Mouse (Mus musculus) neural tube, embryonic 13.5 days (tissue): ENCODE measurements around the gene Pde6h. TPM values are rescaled to one million over a fixed set of nuclear protein-coding genes. Genes with fewer than 3 reads are reported as not detected.

Experiments
- ATAC-seq: fragments of 200-750 bp; cut with Nextera tagmentation; 2 replicates; pipeline ENCODE4 v1.8.0; 2017; ENCODE audit warnings: low read depth, mild to moderate bottlenecking, moderate TSS enrichment, moderate library complexity
- H3K27ac ChIP-seq: fragments of 300-500 bp; sonication (generic); replicated peaks from 2 replicates; pipeline ENCODE4 v1.5.1; 2015; ENCODE audit warnings: moderate library complexity, mild to moderate bottlenecking, inconsistent platforms
- H3K27me3 ChIP-seq: fragments of 300-500 bp; sonication (generic); 2 replicates; pipeline ENCODE4 v1.6.1; 2015; ENCODE audit warnings: mild to moderate bottlenecking, inconsistent platforms
- H3K36me3 ChIP-seq: fragments of 300-500 bp; sonication (generic); 2 replicates; pipeline ENCODE4 v1.6.1; 2015; ENCODE audit warnings: mild to moderate bottlenecking, inconsistent platforms
- H3K4me1 ChIP-seq: fragments of 300-500 bp; sonication (generic); replicated peaks from 2 replicates; pipeline ENCODE4 v1.6.1; 2015; ENCODE audit warnings: inconsistent platforms
- H3K4me2 ChIP-seq: fragments of 300-500 bp; sonication (generic); 2 replicates; pipeline ENCODE4 v1.6.1; 2015; ENCODE audit warnings: inconsistent platforms, mild to moderate bottlenecking, moderate library complexity
- H3K4me3 ChIP-seq: fragments of 300-500 bp; sonication (generic); 2 replicates; pipeline ENCODE4 v1.5.1; 2015; ENCODE audit warnings: mild to moderate bottlenecking, inconsistent platforms
- H3K9ac ChIP-seq: fragments of 300-500 bp; sonication (generic); 2 replicates; pipeline ENCODE4 v1.6.1; 2015; ENCODE audit warnings: moderate library complexity, mild to moderate bottlenecking, inconsistent platforms
- H3K9me3 ChIP-seq: fragments of 300-500 bp; sonication (generic); 2 replicates; pipeline ENCODE4 v1.6.1; 2016; ENCODE audit warnings: inconsistent platforms
- WGBS: fragments of 180-500 bp; shearing (Covaris S2); methylation state at CpG from one replicate; pipeline ENCODE4 v1.1.7; 2015; 5-methylcytosine and 5-hydroxymethylcytosine counted together
- polyA plus RNA-seq: library from polyadenylated mRNA; unstranded; fragments of >200 nt; fragmentation: Nextera tagmentation; extraction: Ambion mirVana; gene quantifications from 2 replicates; pipeline ENCODE4 v1.2.1, GENCODE M21; 2015

Gene Pde6h
- polyA plus RNA-seq, 1 experiment from 2014 or later = not detected

DNA sequence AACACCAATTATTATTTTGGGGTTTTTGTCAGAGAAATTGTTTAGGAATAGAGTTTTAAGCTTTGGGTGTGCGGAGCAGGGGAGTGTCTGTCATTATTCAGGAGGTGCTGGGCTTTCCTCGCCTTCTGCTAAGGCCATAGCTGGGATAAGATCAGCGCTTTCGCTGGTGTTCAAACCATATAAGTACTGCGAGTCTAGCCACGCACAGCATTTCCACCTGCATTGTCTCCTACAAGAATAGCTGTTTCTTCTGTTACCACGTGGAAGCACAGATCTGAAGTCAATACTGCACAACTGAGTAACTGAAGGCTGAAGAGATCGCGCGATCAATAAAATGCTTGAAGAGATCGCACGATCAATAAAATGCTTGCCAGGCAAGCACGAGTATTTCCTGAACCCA, 7.6 kb downstream of the Pde6h start:
- Histone ChIP-seq H3K9me3 (no peaks in the 10 kb centered on the region), H3K36me3 (no peaks in the 10 kb centered on the region), H3K27me3 (no peaks in the 10 kb centered on the region), H3K4me1 (peaks cover 3% of the 10 kb centered on the region), H3K27ac (no peak overlapping the region; the same call in 1 of the 2 replicates), H3K9ac (no peak overlapping the region), H3K4me2 (no peak overlapping the region), H3K4me3 (no peak overlapping the region)
- ATAC-seq = no peak
- 89% methylated on average over 13 of the region's 13 CpGs for WGBS

DNA sequence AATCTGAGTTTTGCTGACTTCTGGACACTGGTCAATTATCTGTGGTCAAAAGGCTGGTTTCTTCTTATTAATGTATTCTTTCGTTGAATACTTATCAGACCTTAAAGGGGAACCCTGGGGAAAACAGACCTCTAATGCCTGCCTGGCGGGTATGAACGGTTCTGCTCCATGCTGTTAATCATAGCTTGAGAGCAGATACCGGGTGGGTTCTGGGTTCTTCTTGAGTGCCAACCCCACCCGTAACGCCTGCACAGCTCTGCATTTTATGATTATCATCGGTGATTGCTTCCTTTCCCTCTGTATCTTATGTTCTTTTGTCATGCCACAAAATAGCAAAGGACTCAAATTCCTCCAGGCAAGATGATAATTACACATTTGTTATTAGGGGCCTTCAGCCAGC, 10.4 kb downstream of the Pde6h start:
- no peaks in the 10 kb centered on the region for H3K27me3 ChIP-seq
- no peaks in the 10 kb centered on the region for H3K9me3 ChIP-seq
- no peak overlapping the region for H3K9ac ChIP-seq
- no peak for ATAC-seq
- H3K4me2 ChIP-seq = no peak overlapping the region
- H3K27ac ChIP-seq = no peak overlapping the region
- H3K4me3 ChIP-seq = no peak overlapping the region
- H3K4me1 ChIP-seq = peaks cover 3% of the 10 kb centered on the region
- WGBS = 70% methylated on average over 7 of the region's 7 CpGs
- no peaks in the 10 kb centered on the region for H3K36me3 ChIP-seq

DNA sequence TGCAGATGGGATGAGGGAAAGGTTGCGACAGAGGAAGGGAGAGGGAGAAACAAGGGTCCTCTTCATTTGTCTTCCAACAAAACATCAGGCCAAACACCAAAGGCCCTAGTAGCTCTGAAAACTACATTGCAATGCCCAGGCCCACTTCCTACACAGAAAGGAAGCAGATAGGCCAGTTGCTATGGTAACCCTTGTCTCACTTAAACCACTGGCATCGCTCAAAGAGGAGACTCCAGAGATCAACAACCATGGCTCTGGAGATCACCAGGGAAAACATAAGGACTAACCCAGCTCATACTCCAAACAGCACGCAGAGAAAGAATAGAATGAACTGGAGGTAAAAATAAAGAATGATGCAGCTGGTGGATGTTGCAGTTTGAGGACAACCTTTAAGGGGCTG, 11.6 kb downstream of the Pde6h start:
- 68% methylated on average over 3 of the region's 3 CpGs for WGBS
- no peak overlapping the region for H3K4me2 ChIP-seq
- H3K4me1 ChIP-seq = peaks cover 3% of the 10 kb centered on the region
- H3K36me3 ChIP-seq = no peaks in the 10 kb centered on the region
- no peaks in the 10 kb centered on the region for H3K9me3 ChIP-seq
- H3K27me3 ChIP-seq = no peaks in the 10 kb centered on the region
- H3K27ac ChIP-seq = no peak overlapping the region
- no peak overlapping the region for H3K4me3 ChIP-seq
- H3K9ac ChIP-seq = no peak overlapping the region
- no peak for ATAC-seq

DNA sequence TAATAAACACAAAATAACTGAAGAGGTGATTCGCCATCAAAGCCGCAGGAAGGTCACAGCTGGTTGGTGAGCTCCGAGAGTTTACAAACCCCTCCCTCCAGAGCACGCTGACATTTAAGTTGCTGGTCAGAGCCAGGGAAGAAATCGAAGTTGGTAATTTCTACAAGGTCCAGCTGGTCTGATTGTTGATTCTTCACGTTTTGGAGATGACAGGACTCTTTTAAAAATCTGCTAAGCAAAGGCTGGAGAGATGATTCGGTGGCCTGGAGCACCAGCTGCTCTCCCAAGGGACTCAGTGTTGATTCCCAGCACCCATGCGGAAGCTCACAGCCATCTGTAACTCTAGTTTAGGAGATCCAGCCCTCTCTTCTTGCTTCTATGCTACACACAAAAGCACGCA, 12.7 kb downstream of the Pde6h start:
- Histone ChIP-seq H3K27ac (no peak overlapping the region), H3K4me1 (no peaks in the 10 kb centered on the region; the same call in 1 of the 2 replicates), H3K4me3 (no peak overlapping the region), H3K4me2 (no peak overlapping the region), H3K9me3 (no peaks in the 10 kb centered on the region), H3K27me3 (no peaks in the 10 kb centered on the region), H3K36me3 (no peaks in the 10 kb centered on the region), H3K9ac (no peak overlapping the region)
- ATAC-seq = no peak
- WGBS = 86% methylated on average over 9 of the region's 9 CpGs

DNA sequence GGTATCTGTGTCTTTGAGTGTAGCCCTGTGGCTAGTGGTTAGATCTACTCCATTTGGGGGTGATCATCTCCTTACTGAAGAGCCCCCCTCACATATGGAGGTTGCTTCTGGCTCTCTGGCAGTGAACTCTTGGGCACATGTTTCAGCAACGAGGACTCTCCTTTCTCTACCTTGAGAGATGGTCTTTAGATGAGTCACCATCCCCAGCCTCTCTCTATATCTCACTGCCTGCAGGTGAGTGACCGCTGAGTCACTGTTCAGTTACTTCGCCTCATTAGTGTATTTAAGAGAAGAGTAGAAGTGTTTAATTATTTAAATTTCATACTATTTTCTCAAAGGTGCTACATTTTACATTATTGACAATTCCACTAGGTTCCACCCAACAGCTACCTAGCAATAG, 13.5 kb downstream of the Pde6h start:
- Histone ChIP-seq H3K4me1 (peaks cover 5% of the 10 kb centered on the region; the same call in 1 of the 2 replicates), H3K9ac (no peak overlapping the region), H3K36me3 (no peaks in the 10 kb centered on the region), H3K4me2 (no peak overlapping the region), H3K27ac (no peak overlapping the region), H3K4me3 (no peak overlapping the region), H3K9me3 (no peaks in the 10 kb centered on the region), H3K27me3 (no peaks in the 10 kb centered on the region)
- no peak for ATAC-seq
- WGBS = 81% methylated on average over 3 of the region's 3 CpGs

DNA sequence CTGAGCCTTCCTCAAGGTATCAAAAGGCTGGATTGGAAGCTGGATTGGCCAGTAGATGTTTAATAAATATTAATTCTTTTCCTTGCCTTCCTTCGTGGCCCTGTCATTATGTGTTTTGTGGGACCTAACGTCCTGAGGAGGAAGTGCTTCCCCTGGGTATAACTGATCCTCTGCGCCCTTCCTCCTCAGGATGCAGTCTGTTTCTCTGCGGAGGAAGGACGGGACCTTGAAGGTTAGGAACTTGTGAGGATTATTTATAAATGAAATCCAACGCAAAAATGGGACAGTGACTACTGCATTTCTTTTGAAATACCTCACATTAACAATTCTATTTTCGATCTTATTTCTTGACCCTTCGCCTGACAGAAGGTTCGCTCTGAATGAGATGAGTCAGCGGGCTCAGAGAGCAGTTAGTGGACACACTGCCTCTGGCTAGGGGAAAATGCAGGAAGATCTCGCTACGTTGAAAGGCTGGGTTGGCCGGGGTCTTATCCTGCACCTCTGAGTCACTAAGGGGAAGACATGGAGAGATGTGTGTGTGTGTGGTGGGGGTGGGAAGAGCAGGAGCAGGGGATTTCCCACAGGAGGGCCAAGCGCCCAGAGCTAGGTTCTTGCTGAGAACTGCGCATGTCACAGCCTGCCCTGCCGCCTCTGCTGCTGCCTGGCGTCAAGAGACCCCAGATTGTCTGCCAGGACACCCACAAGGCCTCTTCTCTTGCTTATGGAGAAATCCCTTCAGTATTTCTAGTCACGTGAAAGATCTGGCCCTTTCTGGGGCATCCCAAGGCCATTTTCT, 14.9 kb downstream of the Pde6h start:
- H3K9me3 ChIP-seq = no peaks in the 10 kb centered on the region
- no peak for ATAC-seq
- H3K27ac ChIP-seq = no peak overlapping the region
- 82% methylated on average over 18 of the region's 18 CpGs for WGBS
- H3K27me3 ChIP-seq = no peaks in the 10 kb centered on the region
- no peaks in the 10 kb centered on the region for H3K36me3 ChIP-seq
- no peak overlapping the region for H3K4me2 ChIP-seq
- H3K9ac ChIP-seq = no peak overlapping the region
- peaks cover 5% of the 10 kb centered on the region; the same call in 1 of the 2 replicates for H3K4me1 ChIP-seq
- no peak overlapping the region for H3K4me3 ChIP-seq

DNA sequence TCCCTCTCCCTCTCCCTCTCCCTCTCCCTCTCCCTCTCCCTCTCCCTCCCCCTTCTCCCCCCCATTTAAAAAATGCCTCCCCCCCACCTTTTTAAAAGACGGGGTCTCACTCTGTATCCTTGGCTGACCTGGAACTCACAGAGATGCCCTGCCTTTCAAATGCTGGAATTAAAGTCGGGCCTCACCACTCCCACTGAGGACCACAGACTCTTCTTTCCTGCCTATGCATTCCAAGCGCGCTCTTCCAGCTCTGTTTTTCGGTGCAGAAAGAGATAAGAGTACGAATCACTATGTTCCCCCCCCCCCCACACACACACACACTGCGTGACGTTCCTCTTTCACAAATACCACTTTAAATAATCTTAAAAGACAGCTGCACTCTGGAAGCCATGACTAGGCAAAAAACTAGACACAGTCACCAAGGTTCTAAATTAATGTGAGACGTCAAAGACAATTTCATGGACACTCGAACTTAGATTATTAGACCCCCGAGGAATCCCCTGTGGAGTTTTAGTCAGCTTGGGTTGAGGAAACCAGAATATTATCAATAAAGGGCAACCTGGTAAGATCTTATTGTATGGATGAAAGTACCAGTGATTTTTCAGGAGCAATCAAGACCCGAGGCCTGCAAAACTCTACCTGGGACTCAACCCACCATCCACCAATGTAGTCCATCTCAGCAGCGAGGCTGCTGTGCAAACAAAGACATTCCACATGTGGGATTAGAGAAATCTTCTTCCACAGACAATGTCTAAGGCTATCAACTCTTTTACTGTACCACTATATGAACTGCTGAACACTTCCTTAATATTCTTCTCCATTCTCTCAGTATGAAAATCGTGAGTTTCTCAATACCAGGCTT, 15.9 kb downstream of the Pde6h start:
- no peaks in the 10 kb centered on the region for H3K9me3 ChIP-seq
- peaks cover 5% of the 10 kb centered on the region; the same call in 1 of the 2 replicates for H3K4me1 ChIP-seq
- ATAC-seq = no peak
- H3K27ac ChIP-seq = no peak overlapping the region
- H3K9ac ChIP-seq = no peak overlapping the region
- H3K4me2 ChIP-seq = no peak overlapping the region
- no peaks in the 10 kb centered on the region for H3K36me3 ChIP-seq
- WGBS = 76% methylated on average over 14 of the region's 14 CpGs
- no peak overlapping the region for H3K4me3 ChIP-seq
- H3K27me3 ChIP-seq = no peaks in the 10 kb centered on the region

DNA sequence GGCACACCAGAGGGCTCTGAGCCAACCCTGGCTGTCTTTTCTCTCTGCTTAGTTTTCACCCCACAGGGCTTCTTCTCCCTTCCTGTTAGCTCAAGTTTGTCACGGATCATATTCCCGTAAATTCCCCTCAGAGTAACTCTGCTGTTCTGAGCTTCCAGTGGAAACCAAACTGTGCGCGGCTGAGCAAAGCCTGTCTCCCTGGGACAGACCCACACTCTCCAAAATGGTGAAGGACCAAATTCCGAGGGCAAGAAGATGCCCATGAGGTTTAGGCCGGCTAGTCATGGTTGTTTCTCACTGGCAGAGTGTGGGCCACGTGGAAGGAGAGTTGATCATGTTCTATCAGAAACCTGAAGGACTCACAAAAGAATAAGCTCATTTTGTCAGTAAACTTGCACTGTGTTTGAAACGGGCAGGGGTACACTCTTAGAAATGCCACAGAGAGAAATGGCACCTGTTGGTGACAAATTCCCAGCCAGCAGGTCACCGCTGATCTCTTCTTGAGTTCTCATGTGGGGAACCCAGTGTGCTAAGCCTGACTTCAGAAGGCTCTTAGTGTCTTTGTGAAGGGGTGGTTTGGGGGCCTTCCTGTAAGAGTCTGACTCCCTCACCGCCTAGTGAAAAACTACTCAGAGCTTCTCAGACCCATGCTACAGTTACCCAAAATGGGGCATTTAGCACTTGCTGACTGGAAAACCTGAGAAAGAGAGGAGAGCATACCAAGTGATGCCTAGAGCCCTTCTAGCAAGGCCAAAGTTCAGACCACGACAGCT, 16.7 kb downstream of the Pde6h start:
- H3K9me3 ChIP-seq = no peaks in the 10 kb centered on the region
- H3K27me3 ChIP-seq = no peaks in the 10 kb centered on the region
- peak overlapping the region; percentile 24; the same call in 1 of the 2 replicates for H3K27ac ChIP-seq
- WGBS = 82% methylated on average over 11 of the region's 11 CpGs
- H3K4me1 ChIP-seq = 0 out of 2 replicates have a peak, but pooled peaks cover 5% of the 10 kb centered on the region
- no peaks in the 10 kb centered on the region for H3K36me3 ChIP-seq
- ATAC-seq = no peak
- H3K4me3 ChIP-seq = no peak overlapping the region
- H3K4me2 ChIP-seq = peak overlapping the region; percentile 9; the same call in 1 of the 2 replicates
- H3K9ac ChIP-seq = no peak overlapping the region

DNA sequence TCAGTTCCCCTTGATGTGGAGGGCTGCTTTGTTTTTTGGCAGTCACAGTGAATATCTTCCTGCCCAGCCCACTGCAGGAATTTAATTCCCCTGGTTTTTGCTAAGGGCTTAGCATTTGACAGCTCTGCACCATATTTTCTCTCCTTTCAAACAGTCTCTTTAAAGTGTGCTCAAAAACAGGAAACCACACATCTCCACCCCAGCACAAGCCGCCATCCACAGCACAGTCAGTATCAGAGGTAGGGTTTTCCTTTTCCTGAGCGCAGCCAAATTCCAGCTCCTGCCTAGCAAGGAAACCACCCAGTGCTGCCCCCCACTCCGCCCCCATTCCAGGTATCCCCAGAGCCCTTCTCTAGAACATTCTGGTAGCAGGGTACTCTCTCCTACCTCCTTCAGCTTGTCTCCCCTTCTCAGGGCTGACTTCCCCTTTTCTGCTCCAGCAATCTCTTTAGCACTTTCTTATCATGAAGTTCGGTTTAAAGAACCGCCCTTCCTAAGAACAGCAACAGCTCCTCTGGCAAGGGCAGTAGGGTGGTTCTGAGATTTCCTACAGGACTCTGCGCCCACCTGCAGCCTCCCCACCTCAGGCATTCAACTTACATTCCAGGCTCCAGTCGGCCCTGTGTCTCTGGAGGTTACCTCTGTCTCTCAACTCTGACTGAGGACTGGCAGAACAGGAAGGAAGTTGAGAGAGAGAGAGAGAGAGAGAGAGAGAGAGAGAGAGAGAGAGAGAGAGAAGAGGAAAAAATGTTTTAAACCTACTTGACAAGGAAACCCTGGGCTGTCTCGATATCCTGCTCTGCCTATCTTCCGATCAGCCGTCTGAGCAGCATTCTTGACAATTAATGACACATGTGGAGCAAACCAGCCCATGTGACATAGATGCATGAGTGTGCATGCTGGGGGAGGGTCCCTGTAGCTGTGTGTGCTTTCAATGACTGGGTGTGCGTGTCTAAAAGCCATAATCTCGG, 17.7 kb downstream of the Pde6h start, which contains the start of gene Arhgdib:
Arhgdib (minus strand) TSS at position 849 of the 971 bp plus-strand sequence.
- Histone ChIP-seq H3K27ac (peak within 1 kb of the TSS; percentile 24), H3K4me1 (0 out of 2 replicates have a peak, but pooled peaks cover 5% of the 10 kb centered on the region), H3K4me2 (peak within 1 kb of the TSS; percentile 9; the same call in 1 of the 2 replicates), H3K27me3 (no peaks in the 10 kb centered on the region), H3K9me3 (no peaks in the 10 kb centered on the region), H3K4me3 (no peak within 1 kb of the TSS), H3K36me3 (no peaks in the 10 kb centered on the region), H3K9ac (no peak within 1 kb of the TSS)
- ATAC-seq = no peak
- 54% methylated on average over 12 of the region's 12 CpGs for WGBS

DNA sequence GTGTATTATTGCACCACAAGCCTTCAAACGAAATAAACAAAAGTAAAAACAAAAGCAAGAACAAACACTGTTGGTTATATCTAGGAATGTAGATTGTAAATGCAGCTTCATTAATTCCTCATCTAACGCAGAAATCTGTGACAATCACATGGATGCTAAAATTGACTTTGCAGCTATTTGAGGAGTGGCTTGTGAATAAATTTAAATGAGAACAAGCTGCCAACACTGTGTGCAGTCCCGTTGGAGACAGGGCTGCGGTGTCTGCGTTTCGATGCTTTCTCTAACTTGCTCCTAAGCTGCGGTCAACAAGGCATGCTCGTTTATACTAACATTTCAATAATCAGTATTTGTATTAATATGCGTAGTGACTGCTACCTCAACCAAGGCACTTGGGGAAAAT, 18.6 kb downstream of the Pde6h start:
- no peaks in the 10 kb centered on the region for H3K9me3 ChIP-seq
- H3K4me1 ChIP-seq = 0 out of 2 replicates have a peak, but pooled peaks cover 5% of the 10 kb centered on the region
- no peaks in the 10 kb centered on the region for H3K27me3 ChIP-seq
- no peak overlapping the region for H3K4me3 ChIP-seq
- H3K4me2 ChIP-seq = no peak overlapping the region
- H3K36me3 ChIP-seq = no peaks in the 10 kb centered on the region
- no peak overlapping the region for H3K9ac ChIP-seq
- no peak for ATAC-seq
- no peak overlapping the region for H3K27ac ChIP-seq
- WGBS = 83% methylated on average over 9 of the region's 9 CpGs

DNA sequence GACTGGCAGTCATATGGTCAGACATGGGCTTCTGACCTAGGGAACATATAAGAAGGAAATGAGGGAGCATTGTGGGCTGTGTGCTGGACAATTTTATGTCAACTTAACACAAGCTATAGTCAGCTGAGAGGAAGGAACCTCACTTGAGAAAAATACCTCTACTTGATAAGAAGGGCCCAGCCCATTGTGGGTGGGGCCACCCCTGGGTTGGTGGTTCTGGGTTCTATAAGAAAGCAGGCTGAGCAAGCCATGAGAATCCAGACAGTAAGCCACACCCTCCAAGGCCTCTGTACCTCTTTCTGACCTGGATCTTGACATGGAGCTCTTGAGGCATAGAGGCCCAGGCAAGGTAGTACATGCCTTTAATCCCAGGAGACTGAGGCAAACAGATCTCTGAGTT, 19.8 kb downstream of the Pde6h start:
- Histone ChIP-seq H3K4me3 (no peak overlapping the region), H3K36me3 (no peaks in the 10 kb centered on the region)
- ATAC-seq = no peak

More for the DNA sequence above, 19.8 kb downstream of the Pde6h start:
- Histone ChIP-seq H3K4me2 (no peak overlapping the region), H3K9me3 (no peaks in the 10 kb centered on the region), H3K9ac (no peak overlapping the region), H3K27me3 (no peaks in the 10 kb centered on the region), H3K27ac (no peak overlapping the region), H3K4me1 (peaks cover 11% of the 10 kb centered on the region; the same call in 1 of the 2 replicates)
